Mouse (Mus musculus): ENCODE measurements around the gene Crygc. TPM values are rescaled to one million over a fixed set of nuclear protein-coding genes. Genes with fewer than 3 reads are reported as not detected.

Gene Crygc
- polyA plus RNA-seq (2015; fragmentation: Nextera tagmentation; extraction: Ambion mirVana): not detected in 2 replicates

- H3K4me1 ChIP-seq (replicated peaks): no peaks in the 10 kb centered on the region
- no peak for ATAC-seq (replicated peaks; ENCODE audit: insufficient number of reproducible peaks, insufficient read depth, low FRiP score, low read depth)
- no peaks in the 10 kb centered on the region for H3K27me3 ChIP-seq
- no peaks in the 10 kb centered on the region for H3K36me3 ChIP-seq
- WGBS: 66% methylated on average over 6 of the region's 6 CpGs
- no peak within 1 kb of the TSS for H3K9ac ChIP-seq
- no peak within 1 kb of the TSS for H3K27ac ChIP-seq
- no peak within 1 kb of the TSS for H3K4me3 ChIP-seq
- no peak within 1 kb of the TSS for H3K4me2 ChIP-seq
- no peaks in the 10 kb centered on the region for H3K9me3 ChIP-seq (replicated peaks)
These were observed at the start of gene Crygc for GRCm38 (mm10) chr1:65073589-65073988. Gene Crygc, minus strand, starts transcription at chr1:65073689.

- WGBS: 22% methylated on average over 9 of the region's 9 CpGs
- H3K4me3 ChIP-seq: peak within 1 kb of the TSS; percentile 33
- H3K9me3 ChIP-seq (replicated peaks): no peaks in the 10 kb centered on the region
These were observed 49.3 kb upstream of the Crygc start, which contains the start of gene D630023F18Rik for GRCm38 (mm10) chr1:65122574-65123372. Gene D630023F18Rik, minus strand, starts transcription at chr1:65123214.

GRCm38 (mm10) chr1:65119438-65119837 is 45.9 kb upstream of the Crygc start, which contains the start of gene Gm28845:
Gene Gm28845, minus strand, starts transcription at chr1:65119558.
- no peak within 1 kb of the TSS for H3K4me3 ChIP-seq
- H3K9ac ChIP-seq: no peak within 1 kb of the TSS
- 79% methylated on average over 1 of the region's 1 CpGs for WGBS
- no peaks in the 10 kb centered on the region for H3K4me1 ChIP-seq (replicated peaks)
- no peaks in the 10 kb centered on the region for H3K9me3 ChIP-seq (replicated peaks)
- no peak within 1 kb of the TSS for H3K27ac ChIP-seq
- no peak within 1 kb of the TSS for H3K4me2 ChIP-seq
- H3K36me3 ChIP-seq: no peaks in the 10 kb centered on the region
- no peaks in the 10 kb centered on the region for H3K27me3 ChIP-seq
- no peak for ATAC-seq (replicated peaks; ENCODE audit: insufficient number of reproducible peaks, insufficient read depth, low FRiP score, low read depth)

More at GRCm38 (mm10) chr1:65122574-65123372, 49.3 kb upstream of the Crygc start, which contains the start of gene D630023F18Rik:
- no peak for ATAC-seq (replicated peaks; ENCODE audit: insufficient number of reproducible peaks, insufficient read depth, low FRiP score, low read depth)
- Histone ChIP-seq H3K27me3 (no peaks in the 10 kb centered on the region), H3K27ac (no peak within 1 kb of the TSS), H3K4me2 (peak within 1 kb of the TSS; percentile 55), H3K36me3 (no peaks in the 10 kb centered on the region), H3K4me1 (replicated peaks) (no peaks in the 10 kb centered on the region), H3K9ac (no peak within 1 kb of the TSS)

- Histone ChIP-seq H3K4me2 (no peak overlapping the region), H3K36me3 (no peaks in the 10 kb centered on the region), H3K27ac (no peak overlapping the region), H3K4me3 (no peak overlapping the region), H3K4me1 (replicated peaks) (no peaks in the 10 kb centered on the region), H3K9me3 (replicated peaks) (no peaks in the 10 kb centered on the region), H3K9ac (no peak overlapping the region), H3K27me3 (no peaks in the 10 kb centered on the region)
- WGBS: 64% methylated on average over 8 of the region's 8 CpGs
- ATAC-seq (replicated peaks; ENCODE audit: insufficient number of reproducible peaks, insufficient read depth, low FRiP score, low read depth): no peak
These were observed 44.8 kb upstream of the Crygc start for GRCm38 (mm10) chr1:65118150-65118913.

- Histone ChIP-seq H3K9me3 (replicated peaks) (no peaks in the 10 kb centered on the region), H3K4me3 (no peak overlapping the region), H3K27ac (no peak overlapping the region), H3K27me3 (no peaks in the 10 kb centered on the region), H3K4me2 (no peak overlapping the region), H3K4me1 (replicated peaks) (peaks cover 5% of the 10 kb centered on the region; the same call in 1 of the 2 replicates), H3K36me3 (no peaks in the 10 kb centered on the region), H3K9ac (no peak overlapping the region)
- 81% methylated on average over 5 of the region's 5 CpGs for WGBS
- ATAC-seq (replicated peaks; ENCODE audit: insufficient number of reproducible peaks, insufficient read depth, low FRiP score, low read depth): no peak
These were observed 40.2 kb upstream of the Crygc start for GRCm38 (mm10) chr1:65113536-65114172.

- 0 out of 2 replicates have a peak overlapping the region, but pooled peaks have one; percentile 11 for H3K27ac ChIP-seq
- 45% methylated on average over 14 of the region's 14 CpGs for WGBS
- H3K9ac ChIP-seq: no peak overlapping the region
- ATAC-seq (replicated peaks; ENCODE audit: insufficient number of reproducible peaks, insufficient read depth, low FRiP score, low read depth): no peak
- H3K4me3 ChIP-seq: peak overlapping the region; percentile 12
- no peaks in the 10 kb centered on the region for H3K9me3 ChIP-seq (replicated peaks)
- no peaks in the 10 kb centered on the region for H3K27me3 ChIP-seq
- H3K4me1 ChIP-seq (replicated peaks): peaks cover 5% of the 10 kb centered on the region; the same call in 1 of the 2 replicates
- peak overlapping the region; percentile 56 for H3K4me2 ChIP-seq
- no peaks in the 10 kb centered on the region for H3K36me3 ChIP-seq
These were observed 39.3 kb upstream of the Crygc start for GRCm38 (mm10) chr1:65112807-65113196.

GRCm38 (mm10) chr1:65112031-65112806 is 38.7 kb upstream of the Crygc start:
- H3K27ac ChIP-seq: 0 out of 2 replicates have a peak overlapping the region, but pooled peaks have one; percentile 11
- H3K9ac ChIP-seq: no peak overlapping the region
- H3K4me1 ChIP-seq (replicated peaks): peaks cover 5% of the 10 kb centered on the region; the same call in 1 of the 2 replicates
- no peaks in the 10 kb centered on the region for H3K36me3 ChIP-seq
- WGBS: 8% methylated on average over 8 of the region's 8 CpGs
- no peaks in the 10 kb centered on the region for H3K9me3 ChIP-seq (replicated peaks)
- ATAC-seq (replicated peaks; ENCODE audit: insufficient number of reproducible peaks, insufficient read depth, low FRiP score, low read depth): no peak
- H3K4me2 ChIP-seq: peak overlapping the region; percentile 56
- peak overlapping the region; percentile 12 for H3K4me3 ChIP-seq
- H3K27me3 ChIP-seq: no peaks in the 10 kb centered on the region

GRCm38 (mm10) chr1:65109756-65110435 is 36.4 kb upstream of the Crygc start:
- H3K4me3 ChIP-seq: no peak overlapping the region

GRCm38 (mm10) chr1:65109196-65109595 is 35.7 kb upstream of the Crygc start:
- WGBS: 90% methylated on average over 8 of the region's 8 CpGs
- Histone ChIP-seq H3K4me2 (no peak overlapping the region), H3K9ac (no peak overlapping the region), H3K27me3 (no peaks in the 10 kb centered on the region), H3K4me3 (no peak overlapping the region), H3K9me3 (replicated peaks) (no peaks in the 10 kb centered on the region), H3K36me3 (no peaks in the 10 kb centered on the region), H3K27ac (no peak overlapping the region), H3K4me1 (replicated peaks) (peaks cover 5% of the 10 kb centered on the region; the same call in 1 of the 2 replicates)
- no peak for ATAC-seq (replicated peaks; ENCODE audit: insufficient number of reproducible peaks, insufficient read depth, low FRiP score, low read depth)

More at GRCm38 (mm10) chr1:65109756-65110435, 36.4 kb upstream of the Crygc start:
- H3K9me3 ChIP-seq (replicated peaks): no peaks in the 10 kb centered on the region
- no peak overlapping the region for H3K4me2 ChIP-seq
- WGBS: 67% methylated on average over 25 of the region's 25 CpGs
- no peak overlapping the region for H3K9ac ChIP-seq
- no peaks in the 10 kb centered on the region for H3K27me3 ChIP-seq
- no peak overlapping the region for H3K27ac ChIP-seq
- no peak for ATAC-seq (replicated peaks; ENCODE audit: insufficient number of reproducible peaks, insufficient read depth, low FRiP score, low read depth)
- H3K4me1 ChIP-seq (replicated peaks): peaks cover 5% of the 10 kb centered on the region; the same call in 1 of the 2 replicates
- H3K36me3 ChIP-seq: no peaks in the 10 kb centered on the region

- Histone ChIP-seq H3K9ac (no peak overlapping the region), H3K36me3 (no peaks in the 10 kb centered on the region), H3K9me3 (replicated peaks) (no peaks in the 10 kb centered on the region), H3K27ac (no peak overlapping the region), H3K4me1 (replicated peaks) (0 out of 2 replicates have a peak, but pooled peaks cover 5% of the 10 kb centered on the region), H3K4me2 (no peak overlapping the region), H3K27me3 (no peaks in the 10 kb centered on the region), H3K4me3 (no peak overlapping the region)
- ATAC-seq (replicated peaks; ENCODE audit: insufficient number of reproducible peaks, insufficient read depth, low FRiP score, low read depth): no peak
- 84% methylated on average over 10 of the region's 10 CpGs for WGBS
These were observed 34.3 kb upstream of the Crygc start for GRCm38 (mm10) chr1:65107654-65108279.

Data from heart, embryonic 15.5 days (tissue).